Mouse (Mus musculus) macrophage (primary cell): ENCODE results near the gene Gm20815. TPM values are rescaled to one million over a fixed set of nuclear protein-coding genes. Genes with fewer than 3 reads are reported as not detected.
"Not testable (repeated sequence)": the region's sequence is repeated elsewhere in the genome, so short reads cannot be mapped to it uniquely, and the experiment has no call there.

Source experiments
- H3K27ac ChIP-seq: fragments of 350-480 bp; formaldehyde crosslinking; 2 replicates; pipeline ENCODE4 v1.9.0; 2021
- H3K36me3 ChIP-seq: fragments of 350-480 bp; formaldehyde crosslinking; 2 replicates; pipeline ENCODE4 v1.9.0; 2021; ENCODE audit errors: inconsistent target
- H3K4me3 ChIP-seq: fragments of 350-480 bp; formaldehyde crosslinking; 2 replicates; pipeline ENCODE4 v1.9.0; 2021; ENCODE audit errors: inconsistent target
- H3K79me2 ChIP-seq: fragments of 350-480 bp; formaldehyde crosslinking; 2 replicates; pipeline ENCODE4 v1.9.0; 2021; ENCODE audit errors: inconsistent target
- WGBS: methylation state at CpG from one replicate; pipeline ENCODE4 v1.1.7; 2026; ENCODE audit warnings: inconsistent platforms; ENCODE audit not compliant: missing documents; 5-methylcytosine and 5-hydroxymethylcytosine counted together
- polyA plus RNA-seq: library from polyadenylated mRNA; stranded (reverse); fragments of 250-400 nt; gene quantifications from 3 replicates; pipeline ENCODE4 v1.2.4, GENCODE M21; 2018; ENCODE audit warnings: inconsistent platforms
- total RNA-seq, 78 experiments: library from RNA; depleted of rRNA; stranded (reverse); fragments of 250-400 nt; gene quantifications; 1 replicate in 9 of 78; 2 replicates in 24 of 78; 3 replicates in 43 of 78; 4 replicates in 2 of 78; pipeline ENCODE4 v1.2.4; 2018; ENCODE audit warnings: inconsistent platforms in 56 of 78

Gene Gm20815
- not detected for total RNA-seq (2018; cell fraction: chromatin; rRNA removed)
- total RNA-seq (2018; cell fraction: cytosol; rRNA removed) = not detected
- total RNA-seq (2018; cell fraction: nucleus; rRNA removed) = not detected
- not detected in 3 replicates for polyA plus RNA-seq

DNA sequence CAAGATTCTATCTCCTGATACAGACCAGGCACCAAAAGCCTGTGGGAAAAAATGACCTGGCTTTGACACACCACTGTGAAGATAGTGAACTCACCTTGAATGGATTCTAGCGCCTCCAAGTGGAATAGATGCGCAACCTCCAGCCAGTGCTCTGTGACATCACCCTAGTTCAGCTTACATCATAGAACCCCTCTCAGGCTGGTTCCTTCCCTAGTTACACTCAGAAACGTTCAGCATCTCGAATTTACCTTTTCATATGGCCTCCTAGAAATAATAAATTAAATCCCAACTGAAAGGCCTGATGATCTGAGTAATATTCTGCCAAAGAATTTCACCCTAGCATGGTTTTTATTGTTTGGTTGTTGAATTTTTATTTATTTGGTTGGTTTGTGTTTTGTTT lies at the start of gene Gm20815:
TSS of gene Gm20815 (minus strand) at position 101 of the 400 bp plus-strand sequence.
- not testable (repeated sequence) for H3K27ac ChIP-seq, H3K36me3 ChIP-seq, H3K79me2 ChIP-seq, H3K4me3 ChIP-seq
- no CpG with 5 or more reads among the region's 4 CpGs for WGBS
